Comparison of ENCODE assay signal across 16 mouse cellular contexts in genomic region chr2:103710849-103711248, GRCm38 (mm10). TPM values are rescaled to one million over a fixed set of nuclear protein-coding genes. Genes with fewer than 3 reads are reported as not detected.
DNase-seq lines count a peak whose midpoint lies in the region; TF ChIP-seq lines count a peak whose summit lies in the region.
"Had no signal": no experiment of that assay in that cellular context is flagged by ENCODE, and none has a peak within 500 bp of the region (broad histone marks: within the 10 kb centered on the region; RNA-seq: fewer than 3 reads in every experiment).

No protein-coding gene starts in this region.

- peak; percentile 41 for DNase-seq in heart, postnatal 4 days
- DNase-seq in heart, adult 8-10 months (ENCODE audit: low spot score): no peak
- DNase-seq in kidney, postnatal 4 days: peak; percentile 59 to 69
- DNase-seq in kidney, adult 2 months: no peak
- DNase-seq in brain, adult 2 months (ENCODE audit: low read depth, low spot score): peak; percentile 29
- DNase-seq in lung, postnatal 25 days (ENCODE audit: low spot score): peak; percentile 18
- DNase-seq in urinary bladder, adult 2 months (ENCODE audit: low spot score): no peak
- DNase-seq in left cerebral cortex, adult 8-10 months (ENCODE audit: low spot score in 2 of 2): no peak
- DNase-seq: gastrocnemius, postnatal 36 days; layer of hippocampus, postnatal 36 days had no signal

- WGBS in kidney, adult 2 months: 78% methylated on average over 7 of the region's 7 CpGs

- H3K27ac ChIP-seq in kidney, adult 2 months (ENCODE audit: insufficient read depth, low read depth, low read length): no peak overlapping the region
- H3K27ac ChIP-seq: embryonic facial prominence, embryonic 12.5 days; hindbrain, embryonic 12.5 days; neural tube, embryonic 15.5 days had no signal

- TF ChIP-seq POLR2A in kidney, adult 2 months (IDR thresholded peaks at IDR 0.05; ENCODE audit: low read depth, low read length): no peak

- no peak overlapping the region for H3K4me3 ChIP-seq in kidney, adult 2 months (ENCODE audit: insufficient read depth, low read depth, low read length)
- H3K4me3 ChIP-seq: embryonic facial prominence, embryonic 12.5 days; erythroblast, embryonic 14.5 days; hindbrain, embryonic 12.5 days; megakaryocyte, embryonic 14.5 days; neural tube, embryonic 15.5 days had no signal

- TF ChIP-seq CTCF in kidney, adult 2 months (conservative IDR thresholded peaks at IDR 0.05; ENCODE audit: insufficient read depth, insufficient read length, low read depth, low read length): no peak

- H3K27me3 ChIP-seq in kidney, adult 2 months (replicated peaks; ENCODE audit: control insufficient read depth, insufficient read depth, low read length): no peaks in the 10 kb centered on the region
- H3K27me3 ChIP-seq: CH12.LX; embryonic facial prominence, embryonic 12.5 days; hindbrain, embryonic 12.5 days; neural tube, embryonic 15.5 days had no signal

- peaks cover 11% of the 10 kb centered on the region for H3K4me1 ChIP-seq in kidney, adult 2 months (ENCODE audit: control insufficient read depth, insufficient read depth, low read length)

- no peaks in the 10 kb centered on the region for H3K36me3 ChIP-seq in kidney, adult 2 months (ENCODE audit: control insufficient read depth, insufficient read depth, low read length)

RNA-seq across cellular contexts. Expression of gene Nat10, which starts 50.2 kb away (rescaled TPM):
- 10 to 100 TPM; 25.8 to 26.0 TPM for total RNA-seq in heart, postnatal 4 days (2021)
- total RNA-seq in heart, adult 8-10 months (2022): 10 to 100 TPM; 12.7 to 19.0 (median 16.5) TPM
- polyA plus RNA-seq in kidney, adult 2 months (2012; rRNA removed): 23.8 and 29.6 TPM in 2 replicates
- polyA plus RNA-seq in urinary bladder, adult 2 months (2012; rRNA removed): 27.3 and 34.1 TPM in 2 replicates
- 10 to 100 TPM; 29.8 to 39.8 (median 36.5) TPM for total RNA-seq in left cerebral cortex, adult 8-10 months (2022)

Comparison
In these comparisons a context has a peak if more than half of its experiments do, and no peak if none do; other contexts are left out.
1. DNase-seq: peak in heart, postnatal 4 days (single experiment), kidney, postnatal 4 days (2 of 2), brain, adult 2 months (single experiment) and lung, postnatal 25 days (single experiment); none in heart, adult 8-10 months (single experiment), kidney, adult 2 months (single experiment), urinary bladder, adult 2 months (single experiment) and left cerebral cortex, adult 8-10 months (0 of 2).